Mouse (Mus musculus): Measurements from ENCODE around the gene Glrx. TPM values are rescaled to one million over a fixed set of nuclear protein-coding genes. Genes with fewer than 3 reads are reported as not detected.
"Not testable (repeated sequence)": the region's sequence is repeated elsewhere in the genome, so short reads cannot be mapped to it uniquely, and the experiment has no call there.

Gene Glrx
- polyA plus RNA-seq, 1 experiment from 2014 or later = 39.6 TPM

DNA sequence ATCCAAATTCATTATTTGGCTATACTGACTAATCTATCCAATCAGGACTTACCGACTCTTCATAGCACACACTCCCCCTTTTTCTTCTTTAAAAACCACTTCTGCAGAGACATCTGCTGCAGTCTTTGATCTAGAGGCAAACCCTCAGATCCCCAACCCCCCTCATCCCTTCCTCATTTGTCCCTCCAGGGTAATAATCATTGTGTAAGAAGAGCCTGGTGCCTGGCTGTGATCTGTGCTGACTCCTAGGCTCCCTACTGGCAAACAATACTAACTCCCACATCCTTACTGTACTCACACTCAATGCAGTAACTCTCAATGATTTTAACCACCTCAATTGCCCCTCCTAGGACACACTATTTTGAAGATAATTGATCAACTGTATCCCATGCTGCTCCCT, 29.7 kb upstream of the Glrx start:
- Histone ChIP-seq H3K27me3 (ENCODE audit: control insufficient read depth, insufficient read depth, low read length) (no peaks in the 10 kb centered on the region), H3K4me2 (ENCODE audit: low read depth) (no peak overlapping the region), H3K4me1 (ENCODE audit: control insufficient read depth, insufficient read depth, low read length) (no peaks in the 10 kb centered on the region), H3K9me3 (ENCODE audit: control insufficient read depth, low read length) (no peaks in the 10 kb centered on the region), H3K4me3 (ENCODE audit: low read depth, low read length) (no peak overlapping the region), H3K27ac (ENCODE audit: low read depth, low read length) (no peak overlapping the region), H3K36me3 (ENCODE audit: control insufficient read depth, insufficient read depth, low read length) (no peaks in the 10 kb centered on the region), H3K9ac (ENCODE audit: low read length) (no peak overlapping the region)
- ATAC-seq (ENCODE audit: insufficient read depth, low FRiP score, low TSS enrichment) (no peak), DNase-seq (ENCODE audit: low spot score) (no peak)
- 68% methylated on average over 1 of the region's 1 CpGs for WGBS

DNA sequence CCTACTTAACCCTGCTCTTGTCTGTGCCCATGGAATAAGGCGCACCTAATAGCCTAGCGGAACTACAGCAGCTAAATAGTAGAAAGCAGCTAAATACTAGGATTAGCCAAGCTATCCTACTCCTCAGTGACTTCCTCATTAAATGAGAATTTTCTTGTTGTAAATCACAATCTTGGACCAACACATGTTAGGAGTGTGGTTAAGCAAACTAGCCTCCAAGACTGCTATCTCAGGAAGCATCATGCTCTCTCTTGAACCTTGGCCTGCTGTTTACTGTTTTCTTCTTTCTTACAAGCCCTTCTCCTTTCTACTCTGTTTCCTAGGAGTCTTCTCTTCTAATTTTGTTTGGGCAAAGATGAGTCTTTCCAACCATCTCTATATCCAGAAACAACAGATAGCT, 22.5 kb upstream of the Glrx start:
- Histone ChIP-seq H3K9ac (ENCODE audit: low read length) (no peak overlapping the region), H3K27ac (ENCODE audit: low read depth, low read length) (no peak overlapping the region), H3K27me3 (ENCODE audit: control insufficient read depth, insufficient read depth, low read length) (no peaks in the 10 kb centered on the region), H3K4me3 (ENCODE audit: low read depth, low read length) (no peak overlapping the region), H3K4me1 (ENCODE audit: control insufficient read depth, insufficient read depth, low read length) (no peaks in the 10 kb centered on the region), H3K36me3 (ENCODE audit: control insufficient read depth, insufficient read depth, low read length) (no peaks in the 10 kb centered on the region), H3K9me3 (ENCODE audit: control insufficient read depth, low read length) (no peaks in the 10 kb centered on the region), H3K4me2 (ENCODE audit: low read depth) (no peak overlapping the region)
- 94% methylated on average over 2 of the region's 2 CpGs for WGBS
- ATAC-seq (ENCODE audit: insufficient read depth, low FRiP score, low TSS enrichment) (no peak), DNase-seq (ENCODE audit: low spot score) (no peak)

DNA sequence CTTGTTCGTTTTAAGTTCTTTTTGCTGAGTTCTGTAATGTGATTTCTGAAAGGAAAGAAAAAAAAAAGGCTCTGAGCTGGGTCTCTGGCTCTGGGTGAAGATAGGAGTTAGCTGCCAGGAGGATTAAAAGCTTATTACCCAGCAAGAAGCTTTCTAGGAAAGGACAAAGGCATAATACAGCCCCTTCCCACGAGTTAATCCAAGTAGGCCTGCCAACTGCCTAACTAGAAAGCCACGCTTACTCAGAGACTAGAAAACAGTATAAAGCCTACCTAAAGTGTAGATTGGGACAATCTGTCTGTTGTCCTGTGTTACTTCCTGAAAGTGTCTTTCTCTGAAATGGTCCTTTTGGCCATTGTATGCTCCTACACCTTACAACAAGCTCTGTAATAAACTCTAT, 21.2 kb upstream of the Glrx start:
- no peaks in the 10 kb centered on the region for H3K36me3 ChIP-seq (ENCODE audit: control insufficient read depth, insufficient read depth, low read length)
- H3K4me1 ChIP-seq (ENCODE audit: control insufficient read depth, insufficient read depth, low read length) = no peaks in the 10 kb centered on the region
- WGBS = 58% methylated on average over 3 of the region's 3 CpGs
- no peak overlapping the region for H3K9ac ChIP-seq (ENCODE audit: low read length)
- no peak overlapping the region for H3K4me3 ChIP-seq (ENCODE audit: low read depth, low read length)
- DNase-seq (ENCODE audit: low spot score) (no peak), ATAC-seq (ENCODE audit: insufficient read depth, low FRiP score, low TSS enrichment) (no peak)
- no peaks in the 10 kb centered on the region for H3K27me3 ChIP-seq (ENCODE audit: control insufficient read depth, insufficient read depth, low read length)
- H3K27ac ChIP-seq (ENCODE audit: low read depth, low read length) = no peak overlapping the region
- no peaks in the 10 kb centered on the region for H3K9me3 ChIP-seq (ENCODE audit: control insufficient read depth, low read length)
- H3K4me2 ChIP-seq (ENCODE audit: low read depth) = no peak overlapping the region

DNA sequence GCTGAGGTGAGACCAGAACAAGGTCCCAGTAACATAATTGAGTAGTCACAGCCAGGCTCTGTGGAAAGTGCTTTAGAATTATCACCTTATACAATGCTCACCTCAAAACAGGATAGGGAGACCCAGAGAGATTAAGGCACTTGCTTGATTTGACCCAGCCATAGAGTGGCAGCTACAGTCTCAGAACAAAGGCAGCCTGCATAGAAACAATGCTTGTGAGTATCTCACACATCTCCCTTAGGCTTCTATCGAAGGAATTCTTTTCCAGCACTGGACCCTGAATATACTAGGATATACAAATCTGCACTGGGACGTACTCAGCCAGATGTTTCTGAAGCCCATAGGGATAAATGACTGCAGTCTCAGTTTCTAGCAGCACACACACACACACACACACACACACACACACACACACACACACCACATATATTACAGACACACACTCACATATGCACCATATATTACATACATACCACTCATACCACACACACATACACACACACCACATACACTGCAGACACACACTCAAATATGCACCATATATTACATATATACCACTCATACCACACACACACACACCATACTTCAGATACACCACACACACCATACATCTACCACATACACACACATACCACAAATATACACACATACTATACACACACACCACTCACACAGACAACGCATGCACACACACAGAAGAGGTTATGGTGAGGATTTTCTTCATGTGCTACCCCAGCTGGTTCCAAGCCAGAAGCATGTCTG, 20.5 kb upstream of the Glrx start:
- H3K4me1 ChIP-seq (ENCODE audit: control insufficient read depth, insufficient read depth, low read length) = no peaks in the 10 kb centered on the region
- no peak overlapping the region for H3K4me3 ChIP-seq (ENCODE audit: low read depth, low read length)
- H3K4me2 ChIP-seq (ENCODE audit: low read depth) = no peak overlapping the region
- no peak overlapping the region for H3K9ac ChIP-seq (ENCODE audit: low read length)
- 83% methylated on average over 3 of the region's 3 CpGs for WGBS
- H3K27ac ChIP-seq (ENCODE audit: low read depth, low read length) = no peak overlapping the region
- no peaks in the 10 kb centered on the region for H3K9me3 ChIP-seq (ENCODE audit: control insufficient read depth, low read length)
- ATAC-seq (ENCODE audit: insufficient read depth, low FRiP score, low TSS enrichment) (no peak), DNase-seq (ENCODE audit: low spot score) (no peak)
- H3K27me3 ChIP-seq (ENCODE audit: control insufficient read depth, insufficient read depth, low read length) = no peaks in the 10 kb centered on the region
- H3K36me3 ChIP-seq (ENCODE audit: control insufficient read depth, insufficient read depth, low read length) = no peaks in the 10 kb centered on the region

DNA sequence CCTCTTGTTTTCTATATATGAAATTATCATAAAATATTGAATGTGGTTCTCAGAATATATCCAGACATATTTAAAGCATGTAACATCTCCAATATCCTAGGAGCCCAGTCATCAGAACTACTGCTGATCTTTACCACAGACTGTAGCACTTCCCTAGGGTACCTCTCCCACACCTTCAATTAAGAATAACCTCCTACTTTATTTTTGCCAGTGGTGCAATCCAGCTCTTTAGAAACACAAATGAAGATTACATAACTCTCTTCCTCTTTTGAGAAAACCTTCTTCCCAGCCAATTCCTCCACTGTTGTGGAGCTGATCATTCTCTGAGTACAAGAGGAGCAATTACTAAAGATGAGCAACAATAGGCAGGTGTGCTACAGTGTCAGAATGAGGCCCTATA, 19.8 kb upstream of the Glrx start:
- DNase-seq (ENCODE audit: low spot score) = no peak
- ATAC-seq (ENCODE audit: insufficient read depth, low FRiP score, low TSS enrichment) = no peak

DNA sequence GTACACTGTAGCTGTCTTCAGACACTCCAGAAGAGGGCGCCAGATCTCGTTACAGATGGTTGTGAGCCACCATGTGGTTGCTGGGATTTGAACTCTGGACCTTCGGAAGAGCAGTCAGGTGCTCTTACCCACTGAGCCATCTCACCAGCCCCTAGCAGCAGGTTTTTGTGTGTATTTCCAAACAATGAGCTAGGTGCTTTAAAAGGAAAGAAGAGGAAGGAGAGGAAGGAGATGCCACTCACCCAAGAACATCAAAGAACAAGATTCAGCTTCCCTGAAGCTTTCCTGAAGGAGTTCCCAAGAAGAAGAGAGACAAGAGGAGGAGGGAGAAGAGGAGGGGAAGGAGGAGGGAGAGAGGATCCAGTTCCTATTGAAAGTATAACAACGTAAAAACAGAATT, 17.3 kb upstream of the Glrx start:
- not testable (repeated sequence) for ATAC-seq (ENCODE audit: insufficient read depth, low FRiP score, low TSS enrichment); H3K36me3 ChIP-seq (ENCODE audit: control insufficient read depth, insufficient read depth, low read length); H3K4me1 ChIP-seq (ENCODE audit: control insufficient read depth, insufficient read depth, low read length); H3K27me3 ChIP-seq (ENCODE audit: control insufficient read depth, insufficient read depth, low read length); H3K9ac ChIP-seq (ENCODE audit: low read length); H3K27ac ChIP-seq (ENCODE audit: low read depth, low read length); DNase-seq (ENCODE audit: low spot score); H3K4me3 ChIP-seq (ENCODE audit: low read depth, low read length); H3K4me2 ChIP-seq (ENCODE audit: low read depth); H3K9me3 ChIP-seq (ENCODE audit: control insufficient read depth, low read length)
- 83% methylated on average over 3 of the region's 4 CpGs for WGBS

More for the DNA sequence above, 19.8 kb upstream of the Glrx start:
- no peak overlapping the region for H3K9ac ChIP-seq (ENCODE audit: low read length)
- H3K4me2 ChIP-seq (ENCODE audit: low read depth) = no peak overlapping the region
- H3K9me3 ChIP-seq (ENCODE audit: control insufficient read depth, low read length) = no peaks in the 10 kb centered on the region
- no peak overlapping the region for H3K27ac ChIP-seq (ENCODE audit: low read depth, low read length)
- H3K36me3 ChIP-seq (ENCODE audit: control insufficient read depth, insufficient read depth, low read length) = no peaks in the 10 kb centered on the region
- H3K4me1 ChIP-seq (ENCODE audit: control insufficient read depth, insufficient read depth, low read length) = no peaks in the 10 kb centered on the region
- H3K4me3 ChIP-seq (ENCODE audit: low read depth, low read length) = no peak overlapping the region
- H3K27me3 ChIP-seq (ENCODE audit: control insufficient read depth, insufficient read depth, low read length) = no peaks in the 10 kb centered on the region

DNA sequence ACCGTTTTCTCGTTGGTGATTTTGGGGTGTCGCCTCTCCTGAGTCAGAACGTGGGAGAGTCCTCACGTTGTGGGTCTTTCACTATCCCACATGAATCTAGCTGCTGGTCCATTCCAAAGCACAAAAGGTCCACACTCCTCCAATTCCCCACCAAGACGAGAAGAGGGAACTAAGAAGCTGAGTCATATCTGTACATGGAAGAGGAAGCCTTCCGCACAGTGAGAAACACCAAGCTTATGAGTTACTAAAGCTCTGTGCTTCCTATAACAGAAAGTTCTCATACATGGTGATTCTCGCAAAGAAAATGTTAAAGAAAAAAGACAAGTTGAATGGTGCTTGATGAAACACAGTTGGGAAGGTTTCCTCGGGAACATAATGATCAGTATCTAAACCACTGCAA, 16.5 kb upstream of the Glrx start:
- H3K27ac ChIP-seq (ENCODE audit: low read depth, low read length) = no peak overlapping the region
- DNase-seq (ENCODE audit: low spot score) = no peak
- no peaks in the 10 kb centered on the region for H3K4me1 ChIP-seq (ENCODE audit: control insufficient read depth, insufficient read depth, low read length)
- no peaks in the 10 kb centered on the region for H3K36me3 ChIP-seq (ENCODE audit: control insufficient read depth, insufficient read depth, low read length)
- no peak overlapping the region for H3K4me3 ChIP-seq (ENCODE audit: low read depth, low read length)
- no peak for ATAC-seq (ENCODE audit: insufficient read depth, low FRiP score, low TSS enrichment)
- no peaks in the 10 kb centered on the region for H3K27me3 ChIP-seq (ENCODE audit: control insufficient read depth, insufficient read depth, low read length)
- no peak overlapping the region for H3K4me2 ChIP-seq (ENCODE audit: low read depth)
- 84% methylated on average over 7 of the region's 9 CpGs for WGBS
- no peaks in the 10 kb centered on the region for H3K9me3 ChIP-seq (ENCODE audit: control insufficient read depth, low read length)
- H3K9ac ChIP-seq (ENCODE audit: low read length) = no peak overlapping the region

DNA sequence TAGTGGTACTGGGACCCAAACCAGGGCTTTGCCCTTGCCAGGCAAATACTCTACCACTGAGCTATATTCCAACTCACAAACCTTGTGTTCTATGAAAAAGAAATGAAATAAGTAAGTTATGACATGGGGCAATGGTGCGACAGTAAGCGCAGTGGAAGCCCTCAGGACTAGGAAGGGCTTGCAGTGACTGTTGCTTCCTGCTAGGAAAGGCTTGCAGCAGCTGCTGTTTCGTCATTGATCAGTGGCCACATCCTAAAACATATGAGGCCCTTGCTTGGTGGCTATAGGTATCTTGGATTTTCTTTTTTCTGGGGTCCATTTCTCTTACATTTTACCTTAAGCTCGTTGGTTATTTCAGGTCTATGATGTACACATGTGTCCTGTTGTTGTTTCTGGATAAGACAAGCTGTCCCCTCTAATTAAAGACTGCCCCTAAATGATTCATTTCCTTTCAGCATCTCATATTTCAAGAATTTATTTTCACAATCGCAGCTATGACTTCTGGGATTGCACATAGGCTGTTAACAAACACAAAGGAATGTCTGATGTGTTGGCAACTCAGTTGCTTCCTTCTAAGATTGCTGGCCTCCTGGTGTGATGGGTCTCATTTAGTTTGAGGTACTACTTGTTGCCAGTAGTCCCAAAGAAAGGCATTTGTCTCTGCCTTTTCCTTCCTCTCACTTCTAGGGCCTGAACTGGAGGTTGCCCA, 14.9 kb upstream of the Glrx start:
- 87% methylated on average over 5 of the region's 5 CpGs for WGBS
- H3K4me3 ChIP-seq (ENCODE audit: low read depth, low read length) = no peak overlapping the region
- H3K4me2 ChIP-seq (ENCODE audit: low read depth) = no peak overlapping the region
- H3K9ac ChIP-seq (ENCODE audit: low read length) = no peak overlapping the region
- ATAC-seq (ENCODE audit: insufficient read depth, low FRiP score, low TSS enrichment) = no peak
- H3K36me3 ChIP-seq (ENCODE audit: control insufficient read depth, insufficient read depth, low read length) = no peaks in the 10 kb centered on the region
- H3K27me3 ChIP-seq (ENCODE audit: control insufficient read depth, insufficient read depth, low read length) = no peaks in the 10 kb centered on the region
- no peak for DNase-seq (ENCODE audit: low spot score)
- no peaks in the 10 kb centered on the region for H3K4me1 ChIP-seq (ENCODE audit: control insufficient read depth, insufficient read depth, low read length)
- no peaks in the 10 kb centered on the region for H3K9me3 ChIP-seq (ENCODE audit: control insufficient read depth, low read length)
- H3K27ac ChIP-seq (ENCODE audit: low read depth, low read length) = no peak overlapping the region

DNA sequence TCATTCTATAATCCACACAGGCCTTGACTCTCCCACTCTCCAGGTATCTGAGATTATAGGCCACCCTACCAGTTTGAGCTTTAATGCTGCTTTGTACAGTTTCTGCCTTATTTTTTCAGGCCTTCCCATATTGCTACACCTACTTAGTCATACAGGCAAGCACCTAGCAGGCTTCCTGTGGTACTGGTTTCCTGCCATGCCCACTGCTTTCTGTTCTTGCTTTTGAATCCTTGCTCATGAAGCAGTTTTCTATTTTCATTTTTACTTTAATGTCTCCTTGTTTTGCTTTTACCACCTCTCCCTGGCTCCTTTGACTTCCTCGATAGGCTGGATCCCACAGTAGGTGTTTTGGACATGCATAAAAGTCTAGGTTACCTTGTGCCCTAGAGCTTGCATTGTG, 14.3 kb upstream of the Glrx start:
- ATAC-seq (ENCODE audit: insufficient read depth, low FRiP score, low TSS enrichment) = no peak

More for the DNA sequence above, 14.3 kb upstream of the Glrx start:
- 96% methylated on average over 1 of the region's 1 CpGs for WGBS
- DNase-seq (ENCODE audit: low spot score) = no peak
- no peaks in the 10 kb centered on the region for H3K36me3 ChIP-seq (ENCODE audit: control insufficient read depth, insufficient read depth, low read length)
- H3K27me3 ChIP-seq (ENCODE audit: control insufficient read depth, insufficient read depth, low read length) = no peaks in the 10 kb centered on the region
- H3K4me3 ChIP-seq (ENCODE audit: low read depth, low read length) = no peak overlapping the region
- H3K9ac ChIP-seq (ENCODE audit: low read length) = no peak overlapping the region
- H3K27ac ChIP-seq (ENCODE audit: low read depth, low read length) = no peak overlapping the region
- no peaks in the 10 kb centered on the region for H3K9me3 ChIP-seq (ENCODE audit: control insufficient read depth, low read length)
- H3K4me2 ChIP-seq (ENCODE audit: low read depth) = no peak overlapping the region
- H3K4me1 ChIP-seq (ENCODE audit: control insufficient read depth, insufficient read depth, low read length) = no peaks in the 10 kb centered on the region

Measured in neural tube, embryonic 11.5 days (tissue).